Mouse (Mus musculus) liver, postnatal 0 days (tissue): ENCODE measurements around the gene Csf1.

Source experiments
- CTCF ChIP-seq: sonication (generic); IDR thresholded peaks from 2 replicates; pipeline ENCODE4 v1.5.1; 2016; ENCODE audit warnings: antibody characterized with exemption, low read depth
- EP300 ChIP-seq: IDR thresholded peaks from 2 replicates; pipeline ENCODE4 v1.6.1; 2016; ENCODE audit warnings: antibody characterized with exemption, low read depth, mild to moderate bottlenecking

DNA sequence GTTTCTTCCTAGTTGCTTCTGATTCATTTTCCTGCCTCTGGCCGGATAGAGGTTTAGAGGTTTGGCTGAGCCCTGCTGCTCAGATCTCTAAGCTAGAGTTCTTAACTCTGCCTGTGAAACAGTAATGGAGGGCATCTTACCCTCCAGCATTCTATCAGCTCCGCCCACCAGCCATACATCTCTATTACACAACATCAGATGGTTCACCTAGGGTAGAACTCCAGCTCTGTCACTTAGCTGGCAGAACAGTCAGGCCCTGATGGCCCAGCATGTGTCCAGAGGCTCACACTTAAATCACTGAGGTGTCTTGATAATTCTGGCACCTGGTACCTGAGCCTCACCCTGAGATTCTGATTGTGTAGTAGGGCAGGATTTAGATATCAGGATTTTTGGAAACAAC lies 20.3 kb downstream of the Csf1 start:
- TF ChIP-seq CTCF (no peak), EP300 (no peak)
